Mouse (Mus musculus) bone marrow macrophage, adult 2 months (primary cell): ENCODE results near the gene Gm15217.

Source experiments
- CTCF ChIP-seq: IDR thresholded peaks from 2 replicates; pipeline ENCODE4 v1.5.1; 2012; ENCODE audit warnings: low read depth, mild to moderate bottlenecking, low read length, moderate library complexity
- POLR2A ChIP-seq: IDR thresholded peaks from 2 replicates; pipeline ENCODE4 v1.6.1; 2012; ENCODE audit warnings: mild to moderate bottlenecking, low read depth, low read length, borderline replicate concordance

- TF ChIP-seq CTCF (no peak), POLR2A (no peak)
These were observed 19.0 kb downstream of the Gm15217 start for GRCm38 (mm10) chr14:46398091-46398695.
